Mouse (Mus musculus) cerebellum, adult (tissue): ENCODE measurements around the gene Drd5.

ENCODE experiments used
- ATAC-seq: cut with Nextera tagmentation; 2 replicates; pipeline ENCODE4 v1.9.2; 2017; ENCODE audit warnings: mild to moderate bottlenecking, moderate library complexity, mixed read lengths; ENCODE audit not compliant: insufficient number of reproducible peaks, low FRiP score, low TSS enrichment

The Drd5 gene

DNA sequence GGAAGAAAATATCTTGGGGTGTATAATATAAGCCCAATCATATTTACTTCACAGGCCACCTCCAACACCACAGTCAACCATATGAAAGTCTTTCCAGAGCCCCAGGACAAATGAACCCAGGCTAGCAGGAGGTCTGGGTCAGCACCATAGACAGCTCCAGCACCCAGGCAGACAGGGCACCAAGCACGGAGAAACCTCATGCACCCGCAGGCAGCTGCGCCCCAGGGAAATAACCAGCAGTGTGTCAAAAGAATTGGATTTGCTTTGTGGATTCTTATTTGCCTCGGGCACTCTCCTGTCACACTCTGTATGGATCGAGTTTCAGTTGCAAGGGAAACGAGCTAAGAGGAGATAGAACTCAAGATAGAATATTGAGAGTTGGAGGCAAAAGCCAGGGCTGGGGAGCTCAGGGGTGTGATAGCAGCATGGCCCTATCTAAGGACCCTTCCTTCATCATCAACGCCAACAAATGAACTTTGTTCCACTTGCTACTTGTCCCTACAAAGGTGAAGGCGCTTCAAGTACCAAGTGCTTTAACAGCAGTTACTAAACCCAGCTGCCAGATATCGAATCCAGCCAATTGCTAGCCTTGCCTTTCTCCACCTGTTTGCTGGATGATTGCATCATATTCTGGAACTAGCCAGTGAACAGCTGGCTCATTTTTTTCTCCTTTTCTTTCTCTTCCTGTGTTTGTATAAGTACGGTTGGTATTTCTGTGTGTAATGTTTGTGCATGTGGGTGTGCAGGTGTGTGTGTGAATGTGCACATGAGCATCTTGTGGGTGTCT lies 27.7 kb downstream of the Drd5 start:
- ATAC-seq = no peak

DNA sequence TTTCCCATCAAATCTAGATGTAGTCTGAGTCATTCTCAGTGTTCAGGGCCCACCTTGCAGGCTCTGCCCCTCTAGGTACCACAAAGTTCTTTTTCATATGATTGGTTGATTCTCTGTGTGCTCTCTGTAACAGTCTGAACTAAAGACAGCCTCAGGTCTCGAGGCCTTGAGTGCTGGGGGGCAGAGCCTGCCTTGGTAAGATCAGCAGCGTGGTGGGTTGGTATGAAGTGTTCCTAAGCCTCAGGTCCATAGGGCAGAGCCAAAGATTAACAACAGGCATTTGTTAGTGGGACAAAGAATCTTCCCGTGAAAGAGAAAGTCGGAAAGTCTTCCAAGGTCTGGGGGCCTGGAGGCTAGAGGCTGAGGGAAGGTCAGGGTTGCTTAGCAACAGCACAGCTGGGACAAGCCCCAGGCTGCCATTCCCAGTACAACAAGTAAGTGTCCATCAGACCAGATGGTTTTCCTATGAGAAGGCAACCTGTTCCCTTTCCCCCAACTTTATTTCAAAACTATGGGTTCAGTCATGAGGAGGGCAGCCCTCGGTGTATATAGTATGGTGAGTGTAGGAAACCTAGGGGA lies 31.3 kb downstream of the Drd5 start:
- no peak for ATAC-seq

DNA sequence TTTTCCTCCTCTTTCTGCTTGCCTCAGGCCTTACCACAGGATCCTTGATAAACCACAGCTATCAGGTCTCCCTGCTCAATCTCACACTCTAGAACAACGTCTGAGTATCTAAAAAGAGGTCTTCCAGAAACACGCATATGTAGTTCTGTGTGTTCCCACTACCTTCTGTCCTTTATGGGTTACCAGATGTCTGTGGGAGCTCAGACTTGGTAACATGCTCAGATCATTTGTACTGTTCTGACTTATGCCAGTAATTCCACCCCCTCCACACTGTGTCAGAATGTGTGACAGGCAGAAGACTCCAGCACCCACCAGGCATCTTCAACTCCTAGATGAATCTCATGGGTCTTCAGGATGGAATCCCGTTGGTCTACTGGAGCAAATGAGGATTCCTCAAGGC lies 37.8 kb downstream of the Drd5 start:
- no peak for ATAC-seq

DNA sequence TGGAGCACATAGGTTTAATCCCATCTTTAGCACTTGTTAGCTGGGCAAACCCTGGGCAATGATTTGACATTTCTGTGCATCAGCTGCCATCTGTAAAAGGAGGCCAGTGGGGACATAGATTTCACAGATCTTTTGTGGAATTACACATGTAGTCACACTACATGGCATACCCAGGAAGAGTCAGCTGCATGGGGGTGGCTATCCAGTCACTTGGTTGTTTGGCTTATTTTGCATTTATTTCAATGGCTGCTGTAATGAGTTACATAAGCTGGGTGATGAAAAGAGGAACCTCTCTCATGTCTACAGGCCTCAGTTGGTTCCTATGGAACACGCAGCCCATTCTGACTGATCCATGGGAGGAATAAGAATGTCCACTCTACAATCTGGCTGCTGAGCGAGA lies 40.5 kb downstream of the Drd5 start:
- ATAC-seq = no peak

DNA sequence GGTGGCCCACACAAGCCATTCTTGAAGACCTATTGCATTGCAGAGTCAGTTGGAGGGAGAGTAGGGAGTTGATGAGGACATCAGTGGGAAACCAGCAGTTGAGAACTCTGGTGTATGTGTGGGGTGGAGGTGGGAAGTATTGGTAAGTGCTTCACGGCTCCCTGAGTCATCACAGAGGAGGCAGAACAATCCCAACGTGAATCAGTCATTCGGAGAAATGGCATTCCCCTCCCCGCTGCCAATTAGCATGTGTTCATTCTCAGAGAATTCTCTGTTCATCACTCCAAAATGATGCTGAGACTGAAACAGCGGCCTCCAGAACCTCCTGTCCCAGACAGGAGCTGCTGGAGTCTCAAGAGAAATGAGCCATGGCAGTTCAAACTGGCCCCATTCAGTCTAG lies 45.2 kb downstream of the Drd5 start:
- no peak for ATAC-seq

DNA sequence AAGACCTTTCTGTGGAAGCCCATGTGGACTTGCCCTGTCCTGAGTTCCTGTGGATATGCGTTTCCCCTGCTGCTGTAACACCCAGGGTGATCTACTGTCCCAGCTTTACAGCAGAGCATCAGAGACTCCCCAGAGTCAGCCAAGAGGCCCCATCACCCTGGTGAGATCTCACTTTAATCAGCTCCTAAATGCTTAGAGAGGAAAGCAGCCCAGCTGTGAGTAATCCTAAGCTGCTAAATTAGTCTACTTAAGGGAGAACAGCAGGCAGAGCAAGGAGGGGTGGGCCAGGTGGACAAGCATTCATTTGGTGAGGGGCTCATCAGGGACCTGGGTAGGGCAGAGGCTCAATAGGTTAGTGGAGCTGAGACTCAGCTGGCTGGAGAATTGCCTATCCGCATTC lies 46.4 kb downstream of the Drd5 start:
- ATAC-seq = no peak

DNA sequence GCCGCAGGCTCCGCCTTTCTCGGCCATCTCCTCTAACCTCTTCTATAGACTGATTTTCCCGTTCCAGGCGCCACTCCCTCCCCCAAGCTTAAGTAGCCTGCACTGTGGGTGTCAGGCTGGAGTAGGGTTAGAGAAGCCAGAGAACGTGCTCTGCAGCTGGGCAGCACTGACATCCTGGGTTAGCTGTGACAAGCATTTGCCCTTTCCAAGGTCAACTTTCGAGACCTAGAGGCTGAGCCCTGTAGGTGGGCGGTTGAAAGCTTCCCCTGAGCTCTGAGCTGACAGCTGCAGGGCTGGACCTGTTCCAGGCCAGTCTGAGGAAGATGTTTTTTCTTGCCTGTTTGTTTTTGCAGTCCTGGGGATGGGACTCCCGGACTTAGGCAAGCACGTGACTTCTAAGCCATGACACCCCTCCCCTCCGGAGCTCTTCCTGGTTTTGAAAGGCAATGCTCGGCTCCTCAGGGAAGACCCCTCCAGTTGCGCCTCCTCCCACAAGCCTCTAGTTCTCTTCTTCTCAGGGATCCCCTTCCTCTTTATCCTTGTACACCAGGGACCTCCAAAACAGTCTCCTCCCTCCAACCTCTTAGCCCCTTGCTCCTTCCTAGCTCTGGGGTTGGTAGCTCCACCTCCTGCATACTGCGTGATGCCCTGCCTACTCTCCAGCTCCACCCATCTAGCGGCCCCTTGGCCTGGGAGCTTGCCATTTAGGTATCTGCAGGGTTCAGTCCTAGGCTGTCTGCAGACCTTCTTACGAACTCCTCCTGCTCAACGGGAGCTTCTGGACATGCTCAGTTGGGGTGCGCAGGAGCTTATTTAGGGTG lies 47.7 kb downstream of the Drd5 start:
- no peak for ATAC-seq

DNA sequence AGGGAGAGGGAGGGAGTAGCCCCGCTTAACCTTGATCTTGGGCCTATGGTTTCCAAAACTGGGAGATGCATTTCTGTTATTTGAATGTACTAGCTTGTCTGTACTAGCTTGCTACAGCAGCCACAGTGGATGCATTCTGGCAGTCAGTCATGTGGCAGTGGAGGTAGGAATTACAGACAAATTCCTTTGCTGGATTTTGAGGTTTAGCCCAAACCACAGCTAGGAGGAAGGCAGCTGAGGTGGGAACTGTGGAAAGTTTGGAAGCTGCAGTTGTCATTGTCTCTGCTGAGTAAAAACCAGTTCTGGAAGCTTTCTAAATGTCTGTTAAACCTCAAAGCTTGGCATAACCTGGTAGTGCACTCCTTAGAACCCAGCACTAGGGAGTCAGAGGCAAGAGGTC lies 52.1 kb downstream of the Drd5 start:
- ATAC-seq = no peak
